Mouse (Mus musculus): ENCODE measurements at regions not wholly inside any gene's neighbourhood (a gene's known extent, or its start where the extent isn't known, plus 50 kb on each side); places are given as distances from the start of the nearest gene placed in this dataset.

DNA sequence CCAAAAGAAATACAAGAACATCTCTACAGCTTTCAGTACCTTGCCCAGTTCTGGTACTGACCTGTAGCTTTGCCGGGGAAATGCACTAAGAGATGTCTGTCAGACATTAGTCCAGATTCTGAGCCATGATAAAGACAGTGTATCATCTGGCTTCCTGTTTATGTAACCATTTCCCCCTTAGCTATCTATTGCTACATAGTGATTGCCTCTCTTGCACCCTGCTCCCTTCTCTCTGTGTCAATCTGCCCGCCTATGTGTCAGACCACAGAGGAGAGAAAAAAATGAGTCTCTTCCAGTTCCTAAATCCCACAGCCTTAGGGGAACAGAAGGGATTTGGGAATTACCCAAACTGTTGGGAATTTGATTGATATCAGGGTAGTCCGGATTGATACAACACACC, 52.2 kb upstream of the Pthlh start:
- no peak for DNase-seq (ENCODE audit: low spot score in 2 of 2)

DNA sequence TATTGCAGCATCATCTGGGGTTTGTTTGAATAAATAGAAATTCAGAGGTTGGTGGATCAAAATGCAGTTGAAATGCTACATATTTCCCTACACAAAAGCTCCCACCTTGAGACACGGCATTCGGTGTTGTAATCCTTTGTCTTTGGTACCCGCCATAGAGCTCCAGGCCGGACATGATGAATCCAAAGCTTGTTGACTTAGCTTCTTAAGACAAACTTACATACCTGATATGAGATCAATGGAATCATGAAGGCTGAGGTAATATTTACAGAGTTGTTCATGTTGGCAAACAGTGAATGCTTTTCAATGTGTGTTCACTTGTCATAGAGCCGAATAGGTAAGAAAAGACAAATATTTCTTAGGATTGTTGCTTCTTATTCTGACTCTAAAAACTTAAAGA, 51.2 kb upstream of the Pthlh start:
- no peak for DNase-seq (ENCODE audit: low spot score in 2 of 2)

All from layer of hippocampus, postnatal 10 days (tissue).